Mouse (Mus musculus): ENCODE data around the gene Zfp385c. TPM values are rescaled to one million over a fixed set of nuclear protein-coding genes. Genes with fewer than 3 reads are reported as not detected.
A peak's percentile ranks its signal among the peaks of the same experiment; 100 is the strongest.
"Not testable (repeated sequence)": the region's sequence is repeated elsewhere in the genome, so short reads cannot be mapped to it uniquely, and the experiment has no call there.

Zfp385c gene
- polyA plus RNA-seq, 1 experiment from 2014 or later, result not detected

GRCm38 (mm10) chr11:100625754-100626700 lies 66.2 kb downstream of the Zfp385c start:
- no peak for ATAC-seq (ENCODE audit: low read depth)
- Histone ChIP-seq H3K36me3 (peaks cover 24% of the 10 kb centered on the region), H3K27me3 (peaks cover 6% of the 10 kb centered on the region), H3K4me2 (no peak overlapping the region), H3K9me3 (replicated peaks) (no peaks in the 10 kb centered on the region), H3K4me3 (replicated peaks) (no peak overlapping the region), H3K4me1 (replicated peaks) (peaks cover 62% of the 10 kb centered on the region), H3K9ac (no peak overlapping the region), H3K27ac (peak overlapping the region; percentile 14)
- no peak for DNase-seq
- WGBS (ENCODE audit: insufficient replicate concordance), result 87% methylated on average over 23 of the region's 23 CpGs

- ATAC-seq (ENCODE audit: low read depth), result no peak
- Histone ChIP-seq H3K9ac (peak overlapping the region; percentile 85), H3K9me3 (replicated peaks) (no peaks in the 10 kb centered on the region), H3K27ac (peak overlapping the region; percentile 16), H3K27me3 (no peaks in the 10 kb centered on the region), H3K4me1 (replicated peaks) (peaks cover 72% of the 10 kb centered on the region), H3K4me3 (replicated peaks) (peak overlapping the region; percentile 82), H3K4me2 (peak overlapping the region; percentile 79), H3K36me3 (peaks cover 24% of the 10 kb centered on the region)
- 53% methylated on average over 5 of the region's 5 CpGs for WGBS (ENCODE audit: insufficient replicate concordance)
- DNase-seq, result peak; percentile 20
Observed at GRCm38 (mm10) chr11:100623867-100624266, 68.4 kb downstream of the Zfp385c start.

GRCm38 (mm10) chr11:100622714-100623113 lies 69.5 kb downstream of the Zfp385c start:
- Histone ChIP-seq H3K27ac (peak overlapping the region; percentile 77), H3K27me3 (no peaks in the 10 kb centered on the region), H3K9me3 (replicated peaks) (no peaks in the 10 kb centered on the region), H3K4me1 (replicated peaks) (peaks cover 73% of the 10 kb centered on the region), H3K9ac (peak overlapping the region; percentile 85), H3K4me3 (replicated peaks) (peak overlapping the region; percentile 82), H3K36me3 (peaks cover 24% of the 10 kb centered on the region), H3K4me2 (peak overlapping the region; percentile 79)
- ATAC-seq (ENCODE audit: low read depth), result peak; percentile 80
- WGBS (ENCODE audit: insufficient replicate concordance), result 0% methylated on average over 24 of the region's 24 CpGs
- peak; percentile 93 for DNase-seq

- Histone ChIP-seq H3K4me3 (replicated peaks) (peak within 1 kb of the TSS; percentile 84), H3K4me2 (peak within 1 kb of the TSS; percentile 86), H3K27ac (peak within 1 kb of the TSS; percentile 83), H3K9me3 (replicated peaks) (no peaks in the 10 kb centered on the region), H3K36me3 (peaks cover 14% of the 10 kb centered on the region), H3K4me1 (replicated peaks) (peaks cover 72% of the 10 kb centered on the region), H3K27me3 (no peaks in the 10 kb centered on the region), H3K9ac (peak within 1 kb of the TSS; percentile 88)
- WGBS (ENCODE audit: insufficient replicate concordance), result 9% methylated on average over 11 of the region's 11 CpGs
- ATAC-seq (ENCODE audit: low read depth) (peak; percentile 9), DNase-seq (no peak)
Observed at GRCm38 (mm10) chr11:100619982-100620381, 72.3 kb downstream of the Zfp385c start, which contains the start of gene Dnajc7. Gene Dnajc7, minus strand, starts transcription at chr11:100620168.

DNA sequence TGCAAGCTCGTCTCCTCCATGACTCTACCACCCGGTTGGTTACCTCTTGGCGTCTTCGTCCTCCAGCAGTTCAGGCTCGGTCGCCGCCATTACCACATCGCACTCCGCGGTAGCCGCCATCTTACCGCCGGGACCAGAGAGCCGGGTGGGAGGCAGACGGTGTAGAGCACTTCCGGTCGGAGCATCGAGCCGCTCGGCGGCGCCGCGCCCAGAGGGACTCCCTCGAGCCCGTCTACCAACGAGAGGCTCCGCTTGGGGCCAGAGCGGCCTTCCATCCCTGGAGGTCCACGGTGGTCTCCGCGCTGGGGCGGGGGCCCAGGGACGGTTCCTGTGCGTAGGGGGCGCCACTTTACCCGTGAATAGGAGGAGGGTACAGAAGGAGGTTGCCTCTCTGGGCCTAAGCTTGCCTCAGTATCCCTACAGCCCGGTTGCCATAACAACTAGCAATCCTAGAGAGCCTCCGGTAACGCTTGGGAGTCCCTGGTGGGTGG lies 72.7 kb downstream of the Zfp385c start:
- Histone ChIP-seq H3K27ac (peak overlapping the region; percentile 83), H3K4me3 (replicated peaks) (peak overlapping the region; percentile 84), H3K4me1 (replicated peaks) (peaks cover 70% of the 10 kb centered on the region), H3K9me3 (replicated peaks) (no peaks in the 10 kb centered on the region), H3K27me3 (no peaks in the 10 kb centered on the region), H3K9ac (peak overlapping the region; percentile 88), H3K36me3 (peaks cover 9% of the 10 kb centered on the region), H3K4me2 (peak overlapping the region; percentile 86)
- peak; percentile 91 for DNase-seq
- under 1% methylated on average over 39 of the region's 40 CpGs for WGBS (ENCODE audit: insufficient replicate concordance)
- peak; percentile 92 for ATAC-seq (ENCODE audit: low read depth)

DNA sequence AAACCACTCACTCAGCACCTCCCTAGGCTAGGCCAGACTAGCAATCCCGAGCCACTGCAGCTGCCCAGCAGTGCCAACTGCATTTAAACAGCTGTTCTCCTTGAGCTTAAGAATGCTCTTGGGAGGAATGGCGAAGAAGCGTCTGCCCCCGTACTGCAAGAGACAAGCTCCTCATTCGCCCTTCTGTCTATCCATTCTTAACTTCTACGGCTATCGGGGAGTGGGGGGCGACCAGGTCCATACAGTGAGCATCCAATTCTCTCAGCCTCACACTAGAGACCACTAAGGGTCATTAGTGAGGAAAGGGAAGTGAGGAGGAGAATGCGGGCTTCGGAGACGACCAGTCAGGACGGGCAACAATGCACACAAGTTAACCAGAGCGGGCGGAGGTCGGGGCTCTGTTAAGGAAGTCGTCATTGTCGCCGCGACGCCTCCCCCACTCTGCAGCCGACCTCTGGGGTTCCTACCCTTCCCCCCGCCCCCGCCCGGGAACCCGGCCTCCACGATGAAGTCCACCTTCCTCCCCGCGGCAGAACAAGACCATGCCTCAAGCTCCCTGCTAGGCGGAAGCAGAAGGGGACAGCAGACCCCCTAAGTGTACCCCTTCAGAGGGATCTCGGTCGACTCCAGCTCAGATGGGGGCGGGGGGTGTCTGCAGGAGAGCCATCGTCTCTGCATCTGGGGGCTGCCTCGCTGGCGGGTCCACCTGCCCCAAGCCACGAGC lies 73.3 kb downstream of the Zfp385c start, which contains the start of gene Nkiras2:
Nkiras2 (plus strand) TSS at position 484 of the 724 bp plus-strand sequence.
- Histone ChIP-seq H3K27me3 (no peaks in the 10 kb centered on the region), H3K9ac (peak within 1 kb of the TSS; percentile 88), H3K36me3 (peaks cover 8% of the 10 kb centered on the region), H3K4me1 (replicated peaks) (peaks cover 64% of the 10 kb centered on the region), H3K27ac (peak within 1 kb of the TSS; percentile 83), H3K4me2 (peak within 1 kb of the TSS; percentile 86), H3K9me3 (replicated peaks) (no peaks in the 10 kb centered on the region), H3K4me3 (replicated peaks) (peak within 1 kb of the TSS; percentile 84)
- ATAC-seq (ENCODE audit: low read depth) (peak; percentile 63), DNase-seq (peak; percentile 48)
- 0% methylated on average over 36 of the region's 36 CpGs for WGBS (ENCODE audit: insufficient replicate concordance)

GRCm38 (mm10) chr11:100617480-100617879 lies 74.8 kb downstream of the Zfp385c start:
- H3K9me3 ChIP-seq (replicated peaks), result no peaks in the 10 kb centered on the region
- H3K4me2 ChIP-seq, result peak overlapping the region; percentile 86
- peaks cover 58% of the 10 kb centered on the region for H3K4me1 ChIP-seq (replicated peaks)
- ATAC-seq (ENCODE audit: low read depth), result no peak
- peaks cover 8% of the 10 kb centered on the region for H3K36me3 ChIP-seq
- WGBS (ENCODE audit: insufficient replicate concordance), result 89% methylated on average over 4 of the region's 4 CpGs
- H3K27me3 ChIP-seq, result no peaks in the 10 kb centered on the region
- peak overlapping the region; percentile 84; the same call in 1 of the 2 replicates for H3K4me3 ChIP-seq (replicated peaks)
- H3K27ac ChIP-seq, result no peak overlapping the region
- no peak for DNase-seq
- H3K9ac ChIP-seq, result no peak overlapping the region

GRCm38 (mm10) chr11:100616836-100617235 lies 75.4 kb downstream of the Zfp385c start:
- not testable (repeated sequence) for H3K4me2 ChIP-seq; H3K9ac ChIP-seq; H3K27ac ChIP-seq; H3K9me3 ChIP-seq (replicated peaks); H3K27me3 ChIP-seq; DNase-seq; H3K4me3 ChIP-seq (replicated peaks); ATAC-seq (ENCODE audit: low read depth)
- peaks cover 10% of the 10 kb centered on the region for H3K36me3 ChIP-seq
- WGBS (ENCODE audit: insufficient replicate concordance), result 79% methylated on average over 7 of the region's 7 CpGs
- H3K4me1 ChIP-seq (replicated peaks), result peaks cover 60% of the 10 kb centered on the region

GRCm38 (mm10) chr11:100616332-100616731 lies 75.9 kb downstream of the Zfp385c start:
- no peak overlapping the region for H3K4me2 ChIP-seq
- H3K4me1 ChIP-seq (replicated peaks), result peaks cover 63% of the 10 kb centered on the region
- no peak overlapping the region for H3K27ac ChIP-seq
- H3K27me3 ChIP-seq, result no peaks in the 10 kb centered on the region
- H3K4me3 ChIP-seq (replicated peaks), result no peak overlapping the region
- ATAC-seq (ENCODE audit: low read depth) (no peak), DNase-seq (no peak)
- 76% methylated on average over 5 of the region's 5 CpGs for WGBS (ENCODE audit: insufficient replicate concordance)
- peaks cover 15% of the 10 kb centered on the region for H3K36me3 ChIP-seq
- no peaks in the 10 kb centered on the region for H3K9me3 ChIP-seq (replicated peaks)
- no peak overlapping the region for H3K9ac ChIP-seq

- H3K36me3 ChIP-seq, result peaks cover 25% of the 10 kb centered on the region
- ATAC-seq (ENCODE audit: low read depth) (no peak), DNase-seq (no peak)
- H3K4me2 ChIP-seq, result no peak overlapping the region
- H3K4me1 ChIP-seq (replicated peaks), result peaks cover 63% of the 10 kb centered on the region
- no peaks in the 10 kb centered on the region for H3K9me3 ChIP-seq (replicated peaks)
- WGBS (ENCODE audit: insufficient replicate concordance), result 78% methylated on average over 3 of the region's 3 CpGs
- no peak overlapping the region for H3K9ac ChIP-seq
- no peak overlapping the region for H3K27ac ChIP-seq
- no peaks in the 10 kb centered on the region for H3K27me3 ChIP-seq
- no peak overlapping the region for H3K4me3 ChIP-seq (replicated peaks)
Observed at GRCm38 (mm10) chr11:100613241-100613640, 79.0 kb downstream of the Zfp385c start.

GRCm38 (mm10) chr11:100611627-100612026 lies 80.6 kb downstream of the Zfp385c start:
- no peak overlapping the region for H3K27ac ChIP-seq
- WGBS (ENCODE audit: insufficient replicate concordance), result 69% methylated on average over 6 of the region's 6 CpGs
- no peak overlapping the region for H3K9ac ChIP-seq
- ATAC-seq (ENCODE audit: low read depth) (no peak), DNase-seq (no peak)
- H3K9me3 ChIP-seq (replicated peaks), result no peaks in the 10 kb centered on the region
- H3K4me3 ChIP-seq (replicated peaks), result no peak overlapping the region
- H3K27me3 ChIP-seq, result no peaks in the 10 kb centered on the region
- H3K4me2 ChIP-seq, result no peak overlapping the region
- H3K36me3 ChIP-seq, result peaks cover 33% of the 10 kb centered on the region
- H3K4me1 ChIP-seq (replicated peaks), result peaks cover 48% of the 10 kb centered on the region
